Mouse (Mus musculus) embryonic facial prominence, embryonic 12.5 days (tissue): ENCODE measurements around the gene Cfap69. TPM values are rescaled to one million over a fixed set of nuclear protein-coding genes. Genes with fewer than 3 reads are reported as not detected.
"Not testable (repeated sequence)": the region's sequence is repeated elsewhere in the genome, so short reads cannot be mapped to it uniquely, and the experiment has no call there.

ENCODE experiments used
- ATAC-seq: fragments of 200-750 bp; cut with Nextera tagmentation; 2 replicates; pipeline ENCODE4 v1.8.0; 2017; ENCODE audit not compliant: insufficient number of reproducible peaks, insufficient read depth, low FRiP score, low TSS enrichment
- H3K27ac ChIP-seq: fragments of 300-500 bp; sonication (generic); 2 replicates; pipeline ENCODE4 v1.5.1; 2016; ENCODE audit warnings: mild to moderate bottlenecking
- H3K27me3 ChIP-seq: fragments of 300-500 bp; sonication (generic); 2 replicates; pipeline ENCODE4 v1.6.1; 2016; ENCODE audit warnings: mild to moderate bottlenecking, moderate library complexity
- H3K36me3 ChIP-seq: fragments of 300-500 bp; sonication (generic); 2 replicates; pipeline ENCODE4 v1.6.1; 2016; ENCODE audit warnings: mild to moderate bottlenecking
- H3K4me1 ChIP-seq: fragments of 300-500 bp; sonication (generic); 2 replicates; pipeline ENCODE4 v1.6.1; 2016
- H3K4me2 ChIP-seq: fragments of 300-500 bp; sonication (generic); replicated peaks from 2 replicates; pipeline ENCODE4 v1.6.1; 2016; ENCODE audit warnings: mild to moderate bottlenecking, moderate library complexity
- H3K4me3 ChIP-seq: fragments of 300-500 bp; sonication (generic); 2 replicates; pipeline ENCODE4 v1.5.1; 2016; ENCODE audit warnings: mild to moderate bottlenecking
- H3K9ac ChIP-seq: fragments of 300-500 bp; sonication (generic); 2 replicates; pipeline ENCODE4 v1.6.1; 2016; ENCODE audit warnings: mild to moderate bottlenecking, moderate library complexity
- H3K9me3 ChIP-seq: fragments of 300-500 bp; sonication (generic); 2 replicates; pipeline ENCODE4 v1.6.1; 2016; ENCODE audit warnings: mild to moderate bottlenecking, moderate library complexity
- WGBS: fragments of 180-500 bp; shearing (Covaris S2); methylation state at CpG from one replicate; pipeline ENCODE4 v1.1.7; 2016; 5-methylcytosine and 5-hydroxymethylcytosine counted together
- polyA plus RNA-seq: library from polyadenylated mRNA; unstranded; fragments of >200 nt; fragmentation: Nextera tagmentation; extraction: Ambion mirVana; gene quantifications from 2 replicates; pipeline ENCODE4 v1.2.1, GENCODE M21; 2016

The Cfap69 gene
- polyA plus RNA-seq, 1 experiment from 2014 or later: 3.7 TPM

GRCm38 (mm10) chr5:5688945-5689540 is 25.0 kb upstream of the Cfap69 start:
- 74% methylated on average over 8 of the region's 8 CpGs for WGBS

DNA sequence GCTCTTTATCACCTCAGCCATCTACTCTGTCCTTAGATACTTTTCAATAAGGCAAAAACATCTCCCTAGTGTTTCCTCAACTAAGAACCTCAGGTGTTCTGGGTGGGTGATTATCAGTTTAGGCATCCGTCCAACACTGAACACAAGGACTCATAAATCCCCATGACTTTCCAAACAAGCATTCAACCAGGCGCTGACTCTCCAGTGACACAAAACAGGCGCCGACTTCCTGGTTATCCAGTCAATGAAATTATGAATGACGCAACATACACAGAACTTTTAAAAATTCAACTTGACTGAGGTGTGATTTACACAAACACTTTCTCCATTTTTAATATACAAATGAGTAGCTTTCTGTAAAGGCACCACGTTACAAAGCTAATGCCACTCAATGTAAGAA is 24.2 kb upstream of the Cfap69 start:
- Histone ChIP-seq H3K4me2 (no peak overlapping the region), H3K27ac (no peak overlapping the region), H3K27me3 (no peaks in the 10 kb centered on the region), H3K36me3 (no peaks in the 10 kb centered on the region), H3K9me3 (no peaks in the 10 kb centered on the region), H3K9ac (no peak overlapping the region), H3K4me1 (no peaks in the 10 kb centered on the region), H3K4me3 (no peak overlapping the region)
- ATAC-seq: no peak
- 79% methylated on average over 6 of the region's 6 CpGs for WGBS

More at GRCm38 (mm10) chr5:5688945-5689540, 25.0 kb upstream of the Cfap69 start:
- ATAC-seq: no peak
- no peak overlapping the region for H3K9ac ChIP-seq
- no peak overlapping the region for H3K27ac ChIP-seq
- no peaks in the 10 kb centered on the region for H3K27me3 ChIP-seq
- H3K9me3 ChIP-seq: no peaks in the 10 kb centered on the region
- H3K4me3 ChIP-seq: no peak overlapping the region
- H3K36me3 ChIP-seq: no peaks in the 10 kb centered on the region
- H3K4me2 ChIP-seq: no peak overlapping the region
- no peaks in the 10 kb centered on the region for H3K4me1 ChIP-seq

DNA sequence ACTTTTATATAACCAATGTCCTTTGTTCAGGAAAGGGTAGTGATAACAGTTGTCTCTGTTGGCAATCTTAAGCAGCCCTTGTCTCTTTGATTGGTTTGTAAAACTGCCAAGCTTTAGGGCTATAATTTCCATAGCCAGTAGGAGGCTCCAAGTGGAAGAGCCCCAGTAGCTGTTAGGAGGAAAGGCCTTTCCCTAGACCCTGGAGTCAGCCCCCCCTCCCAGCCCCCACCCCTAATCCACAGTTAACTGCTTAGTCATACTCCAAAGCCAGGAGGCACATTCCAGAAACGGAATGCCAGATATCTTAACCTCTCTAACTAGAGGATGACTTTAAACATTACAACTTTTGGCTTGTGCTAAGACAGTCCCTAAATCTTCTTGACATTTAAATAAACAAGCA is 22.9 kb upstream of the Cfap69 start:
- ATAC-seq: no peak
- 0% methylated on average over 1 of the region's 1 CpGs for WGBS
- no peak overlapping the region for H3K9ac ChIP-seq

GRCm38 (mm10) chr5:5684946-5685345 is 20.9 kb upstream of the Cfap69 start:
- not testable (repeated sequence) for H3K4me2 ChIP-seq, H3K9me3 ChIP-seq, H3K4me3 ChIP-seq, ATAC-seq, H3K4me1 ChIP-seq, H3K9ac ChIP-seq, H3K27me3 ChIP-seq, H3K36me3 ChIP-seq, H3K27ac ChIP-seq
- 97% methylated on average over 2 of the region's 2 CpGs for WGBS

More for the DNA sequence above, 22.9 kb upstream of the Cfap69 start:
- Histone ChIP-seq H3K36me3 (no peaks in the 10 kb centered on the region), H3K4me2 (no peak overlapping the region), H3K27ac (no peak overlapping the region), H3K27me3 (no peaks in the 10 kb centered on the region), H3K4me1 (no peaks in the 10 kb centered on the region), H3K9me3 (no peaks in the 10 kb centered on the region), H3K4me3 (no peak overlapping the region)

DNA sequence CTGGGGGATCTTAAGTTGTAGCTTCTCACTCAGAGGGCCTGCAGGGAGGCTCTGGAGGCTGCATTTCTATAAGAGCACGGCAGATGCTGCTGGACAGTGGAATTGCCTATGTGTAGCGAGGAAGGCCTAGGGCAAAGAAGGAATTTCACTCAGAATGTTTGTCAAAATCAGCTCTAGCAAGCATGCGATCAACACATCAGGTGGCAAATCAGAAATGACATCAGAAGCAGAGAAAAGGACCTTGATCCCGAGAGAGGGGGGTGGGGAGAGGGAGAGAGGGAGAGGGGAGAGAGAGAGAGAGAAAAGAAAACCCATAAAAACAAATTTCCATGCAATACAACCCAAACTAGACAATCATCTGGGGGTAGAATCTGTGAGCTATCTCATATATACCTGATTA is 19.3 kb upstream of the Cfap69 start:
- 0 out of 2 replicates have a peak, but pooled peaks cover 5% of the 10 kb centered on the region for H3K36me3 ChIP-seq
- no peak overlapping the region for H3K4me3 ChIP-seq
- 69% methylated on average over 4 of the region's 4 CpGs for WGBS
- H3K9ac ChIP-seq: no peak overlapping the region
- no peaks in the 10 kb centered on the region for H3K9me3 ChIP-seq
- ATAC-seq: no peak
- H3K27me3 ChIP-seq: no peaks in the 10 kb centered on the region
- H3K27ac ChIP-seq: no peak overlapping the region
- no peak overlapping the region for H3K4me2 ChIP-seq
- H3K4me1 ChIP-seq: no peaks in the 10 kb centered on the region

- H3K27ac ChIP-seq: no peak overlapping the region
- peaks cover 21% of the 10 kb centered on the region; the same call in 1 of the 2 replicates for H3K36me3 ChIP-seq
- no peak overlapping the region for H3K4me3 ChIP-seq
- no peaks in the 10 kb centered on the region for H3K27me3 ChIP-seq
- no peak overlapping the region for H3K9ac ChIP-seq
- ATAC-seq: no peak
- no peak overlapping the region for H3K4me2 ChIP-seq
- no peaks in the 10 kb centered on the region for H3K4me1 ChIP-seq
- H3K9me3 ChIP-seq: no peaks in the 10 kb centered on the region
These were observed 15.4 kb upstream of the Cfap69 start for GRCm38 (mm10) chr5:5679459-5679858.

- H3K27ac ChIP-seq: no peak overlapping the region
These were observed 12.0 kb upstream of the Cfap69 start for GRCm38 (mm10) chr5:5676082-5676481.

DNA sequence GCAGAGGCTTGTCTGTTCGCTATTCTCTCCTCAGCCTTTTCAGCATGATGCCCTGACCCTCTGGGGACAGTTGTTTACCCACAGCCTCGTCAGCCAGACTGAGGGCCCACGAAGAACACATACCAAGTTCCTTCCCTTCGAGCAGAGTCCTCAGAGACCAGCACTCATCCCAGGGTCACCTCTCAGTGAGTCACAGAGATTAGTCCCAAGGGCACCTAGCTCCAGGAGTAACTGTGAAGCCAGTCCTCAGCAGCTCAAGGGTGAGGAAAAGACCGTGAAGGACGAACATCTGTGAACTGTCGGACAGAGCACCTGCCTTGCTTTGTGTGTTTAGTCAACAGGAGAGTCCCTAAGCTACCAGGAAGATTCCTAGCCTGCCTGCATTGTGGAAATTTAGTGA is 4.9 kb upstream of the Cfap69 start:
- no peaks in the 10 kb centered on the region; the same call in 1 of the 2 replicates for H3K4me1 ChIP-seq
- no peak for ATAC-seq
- WGBS: 75% methylated on average over 7 of the region's 7 CpGs

More at GRCm38 (mm10) chr5:5676082-5676481, 12.0 kb upstream of the Cfap69 start:
- H3K36me3 ChIP-seq: peaks cover 19% of the 10 kb centered on the region; the same call in 1 of the 2 replicates
- H3K9ac ChIP-seq: no peak overlapping the region
- no peaks in the 10 kb centered on the region for H3K27me3 ChIP-seq
- H3K4me3 ChIP-seq: no peak overlapping the region
- no peak for ATAC-seq
- H3K4me1 ChIP-seq: no peaks in the 10 kb centered on the region
- H3K9me3 ChIP-seq: no peaks in the 10 kb centered on the region
- H3K4me2 ChIP-seq: no peak overlapping the region
- WGBS: 88% methylated on average over 3 of the region's 3 CpGs

DNA sequence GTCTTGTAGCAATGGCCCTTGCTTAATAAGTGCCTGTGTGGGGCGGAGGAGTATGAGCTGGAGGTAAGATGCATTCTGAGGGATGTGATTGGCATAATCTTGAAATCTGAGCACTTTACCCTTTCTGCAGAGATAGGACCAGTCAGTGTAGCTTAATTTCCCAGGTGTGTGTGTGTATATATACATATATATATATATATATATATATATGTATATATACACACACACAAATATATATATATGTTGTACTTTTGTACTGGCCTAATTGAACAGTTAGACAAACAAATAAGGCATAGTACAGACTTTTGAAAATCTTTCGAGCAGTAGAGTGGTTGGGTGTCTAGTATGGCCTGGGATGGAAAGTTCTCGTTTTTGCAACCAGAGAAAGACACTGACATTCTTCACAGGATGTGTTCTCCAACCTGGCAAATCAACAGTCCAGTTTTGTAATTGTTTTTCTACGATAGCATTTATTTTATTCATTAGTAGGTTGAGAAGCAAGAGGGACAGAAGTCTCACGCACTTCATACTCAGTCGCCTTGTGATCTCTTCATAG is 410 bp upstream of the Cfap69 start:
- peak overlapping the region; percentile 67 for H3K4me3 ChIP-seq
- H3K4me1 ChIP-seq: no peaks in the 10 kb centered on the region; the same call in 1 of the 2 replicates
- 0 out of 2 replicates have a peak, but pooled peaks cover 7% of the 10 kb centered on the region for H3K36me3 ChIP-seq
- H3K27me3 ChIP-seq: no peaks in the 10 kb centered on the region
- 0 out of 2 replicates have a peak, but pooled peaks have one; percentile 12 for ATAC-seq
- H3K27ac ChIP-seq: no peak overlapping the region
- H3K9me3 ChIP-seq: no peaks in the 10 kb centered on the region
- H3K4me2 ChIP-seq: peak overlapping the region; percentile 93
- peak overlapping the region; percentile 68 for H3K9ac ChIP-seq
- 55% methylated on average over 6 of the region's 6 CpGs for WGBS

More for the DNA sequence above, 4.9 kb upstream of the Cfap69 start:
- H3K4me2 ChIP-seq: no peak overlapping the region
- H3K27ac ChIP-seq: no peak overlapping the region
- no peak overlapping the region for H3K9ac ChIP-seq
- H3K36me3 ChIP-seq: 0 out of 2 replicates have a peak, but pooled peaks cover 9% of the 10 kb centered on the region
- H3K9me3 ChIP-seq: no peaks in the 10 kb centered on the region
- no peaks in the 10 kb centered on the region for H3K27me3 ChIP-seq
- H3K4me3 ChIP-seq: no peak overlapping the region

DNA sequence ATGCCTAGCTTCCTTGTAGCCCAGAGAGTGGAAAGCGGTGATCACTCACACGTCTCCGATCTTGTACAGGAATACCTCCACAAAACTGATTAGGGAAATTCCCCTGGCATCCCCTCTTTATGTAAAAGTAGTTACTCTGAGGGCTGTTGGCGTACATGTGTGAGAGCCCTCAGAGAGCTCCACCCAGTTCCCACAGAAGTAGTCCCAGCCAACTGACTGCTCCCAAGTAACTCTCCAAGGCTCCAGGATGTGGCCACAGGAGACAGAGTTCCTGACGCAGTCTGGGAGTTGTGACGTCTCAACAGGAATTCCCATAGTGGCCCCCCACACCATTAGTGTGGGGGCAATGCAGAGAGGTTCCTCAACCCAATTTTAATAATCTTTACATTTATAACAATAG is 982 bp downstream of the Cfap69 start:
- no peak overlapping the region for H3K9ac ChIP-seq
- H3K27ac ChIP-seq: no peak overlapping the region
- H3K4me3 ChIP-seq: peak overlapping the region; percentile 67
- no peaks in the 10 kb centered on the region for H3K36me3 ChIP-seq
- 39% methylated on average over 6 of the region's 6 CpGs for WGBS
- H3K9me3 ChIP-seq: no peaks in the 10 kb centered on the region
- ATAC-seq: no peak
- no peaks in the 10 kb centered on the region; the same call in 1 of the 2 replicates for H3K4me1 ChIP-seq
- H3K27me3 ChIP-seq: no peaks in the 10 kb centered on the region
- peak overlapping the region; percentile 93 for H3K4me2 ChIP-seq

DNA sequence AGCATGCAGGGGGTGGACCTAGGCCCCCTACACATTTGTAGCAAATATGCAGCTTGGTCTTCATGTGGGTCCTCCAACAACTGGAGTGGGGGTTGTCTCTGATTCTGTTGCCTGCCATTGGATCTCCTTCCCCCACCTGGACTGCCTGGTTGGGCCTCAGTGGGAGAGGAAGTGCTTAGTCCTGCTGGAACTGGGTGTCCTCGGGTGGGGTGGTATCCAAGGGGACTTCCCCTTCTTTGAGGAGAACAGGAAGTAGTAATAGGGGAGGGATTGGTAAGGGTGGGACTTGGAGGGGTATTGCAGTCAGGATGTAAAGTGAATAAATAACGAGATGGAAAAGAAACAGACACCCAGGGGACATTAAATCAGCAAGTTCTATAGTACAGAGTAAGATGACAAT is 5.4 kb downstream of the Cfap69 start:
- Histone ChIP-seq H3K4me3 (no peak overlapping the region), H3K36me3 (no peaks in the 10 kb centered on the region), H3K4me2 (no peak overlapping the region), H3K27me3 (no peaks in the 10 kb centered on the region), H3K4me1 (no peaks in the 10 kb centered on the region), H3K9me3 (no peaks in the 10 kb centered on the region), H3K27ac (no peak overlapping the region), H3K9ac (no peak overlapping the region)
- 55% methylated on average over 2 of the region's 2 CpGs for WGBS
- ATAC-seq: no peak

DNA sequence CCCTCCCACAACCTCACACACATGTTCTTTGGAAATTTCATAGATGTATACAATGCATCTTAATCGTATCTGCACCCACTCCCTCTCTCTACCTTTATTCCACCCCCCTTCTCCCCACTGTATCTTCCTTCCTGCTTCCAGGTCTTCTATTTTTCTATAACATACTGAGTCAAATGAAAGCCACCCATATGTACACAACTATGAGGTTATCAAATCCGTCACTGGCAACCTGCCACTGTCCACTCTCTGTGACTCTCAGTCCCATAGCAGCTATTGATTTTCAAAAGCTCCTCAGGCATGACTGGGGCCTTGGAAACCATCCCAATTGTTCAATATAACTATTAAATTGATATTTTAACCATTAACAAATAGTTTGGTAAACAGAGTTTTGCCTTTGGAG is 6.1 kb downstream of the Cfap69 start:
- no peak overlapping the region for H3K9ac ChIP-seq
- no peaks in the 10 kb centered on the region for H3K36me3 ChIP-seq
- H3K9me3 ChIP-seq: no peaks in the 10 kb centered on the region
- H3K27me3 ChIP-seq: no peaks in the 10 kb centered on the region
- no peak overlapping the region for H3K4me2 ChIP-seq
- no peak overlapping the region for H3K27ac ChIP-seq
- H3K4me3 ChIP-seq: no peak overlapping the region
- no peaks in the 10 kb centered on the region for H3K4me1 ChIP-seq
- no peak for ATAC-seq
- 83% methylated on average over 2 of the region's 2 CpGs for WGBS
